Mouse (Mus musculus) macrophage (primary cell): ENCODE measurements around the gene St8sia2. TPM values are rescaled to one million over a fixed set of nuclear protein-coding genes. Genes with fewer than 3 reads are reported as not detected.
"Not testable (repeated sequence)": the region's sequence is repeated elsewhere in the genome, so short reads cannot be mapped to it uniquely, and the experiment has no call there.

Source experiments
- H3K27ac ChIP-seq: fragments of 350-480 bp; formaldehyde crosslinking; 2 replicates; pipeline ENCODE4 v1.9.0; 2021
- H3K36me3 ChIP-seq: fragments of 350-480 bp; formaldehyde crosslinking; 2 replicates; pipeline ENCODE4 v1.9.0; 2021; ENCODE audit errors: inconsistent target
- H3K4me3 ChIP-seq: fragments of 350-480 bp; formaldehyde crosslinking; 2 replicates; pipeline ENCODE4 v1.9.0; 2021; ENCODE audit errors: inconsistent target
- H3K79me2 ChIP-seq: fragments of 350-480 bp; formaldehyde crosslinking; 2 replicates; pipeline ENCODE4 v1.9.0; 2021; ENCODE audit errors: inconsistent target
- WGBS: methylation state at CpG from one replicate; pipeline ENCODE4 v1.1.7; 2026; ENCODE audit warnings: inconsistent platforms; ENCODE audit not compliant: missing documents; 5-methylcytosine and 5-hydroxymethylcytosine counted together
- polyA plus RNA-seq: library from polyadenylated mRNA; stranded (reverse); fragments of 250-400 nt; gene quantifications from 3 replicates; pipeline ENCODE4 v1.2.4, GENCODE M21; 2018; ENCODE audit warnings: inconsistent platforms

St8sia2 gene
- polyA plus RNA-seq, 1 experiment from 2014 or later = not detected

DNA sequence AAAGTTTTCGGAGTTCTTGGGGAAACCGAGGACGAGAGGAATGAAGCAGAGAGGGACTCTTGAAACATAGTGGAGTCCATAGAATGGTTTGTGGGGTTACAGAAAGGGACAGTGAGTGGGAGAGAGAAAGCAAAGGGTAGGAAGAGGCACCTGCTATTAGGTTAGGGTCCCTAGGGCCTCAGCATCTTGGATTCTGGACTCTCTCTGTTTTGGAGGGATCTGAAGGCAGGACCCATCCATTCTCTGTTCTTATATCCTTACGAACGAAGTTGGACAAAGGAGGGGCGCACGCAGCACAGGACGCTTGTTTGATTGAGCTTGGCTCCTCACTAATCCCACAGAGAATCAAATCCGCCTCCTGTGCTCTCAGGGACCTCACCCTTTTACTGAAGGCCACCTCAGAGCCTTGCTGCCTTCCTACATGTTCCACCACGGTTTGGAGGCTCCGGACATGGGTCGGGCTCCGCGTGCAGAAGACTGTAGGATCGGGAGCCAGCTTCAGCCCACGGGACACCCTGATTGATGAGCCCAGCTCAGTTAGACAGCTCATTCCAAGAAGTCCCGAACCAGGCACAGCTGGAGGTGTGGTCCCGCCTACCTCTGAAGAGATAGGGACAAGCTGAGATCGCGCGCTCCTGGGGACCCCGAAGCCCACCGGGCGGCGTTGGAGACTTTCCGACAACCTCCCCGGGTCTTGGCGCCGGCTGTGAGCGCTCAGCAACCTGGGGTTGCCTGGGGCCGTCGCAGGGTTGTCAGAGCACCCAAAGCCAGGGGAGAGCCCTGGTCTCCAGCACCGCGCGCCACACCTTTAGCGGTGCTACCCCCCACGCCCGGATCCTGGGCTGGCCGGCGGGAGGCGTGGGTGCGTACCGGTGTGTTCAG lies 1.3 kb downstream of the St8sia2 start:
- WGBS = 11% methylated on average over 43 of the region's 43 CpGs
- H3K36me3 ChIP-seq = no peaks in the 10 kb centered on the region
- H3K27ac ChIP-seq = no peak overlapping the region
- H3K4me3 ChIP-seq = no peak overlapping the region
- H3K79me2 ChIP-seq = no peaks in the 10 kb centered on the region

- no peaks in the 10 kb centered on the region for H3K79me2 ChIP-seq
- no peak overlapping the region for H3K27ac ChIP-seq
- WGBS = 94% methylated on average over 7 of the region's 7 CpGs
- H3K36me3 ChIP-seq = no peaks in the 10 kb centered on the region
- no peak overlapping the region for H3K4me3 ChIP-seq
These were observed 4.4 kb downstream of the St8sia2 start for GRCm38 (mm10) chr7:74008946-74009542.

- 82% methylated on average over 9 of the region's 9 CpGs for WGBS
- Histone ChIP-seq H3K79me2 (no peaks in the 10 kb centered on the region), H3K27ac (no peak overlapping the region)
These were observed 6.6 kb downstream of the St8sia2 start for GRCm38 (mm10) chr7:74006775-74007371.

GRCm38 (mm10) chr7:74006364-74006763 lies 7.1 kb downstream of the St8sia2 start:
- no peaks in the 10 kb centered on the region for H3K79me2 ChIP-seq
- no peak overlapping the region for H3K27ac ChIP-seq
- WGBS = 50% methylated on average over 1 of the region's 1 CpGs
- no peak overlapping the region for H3K4me3 ChIP-seq
- H3K36me3 ChIP-seq = no peaks in the 10 kb centered on the region

More at GRCm38 (mm10) chr7:74006775-74007371, 6.6 kb downstream of the St8sia2 start:
- Histone ChIP-seq H3K4me3 (no peak overlapping the region), H3K36me3 (no peaks in the 10 kb centered on the region)

DNA sequence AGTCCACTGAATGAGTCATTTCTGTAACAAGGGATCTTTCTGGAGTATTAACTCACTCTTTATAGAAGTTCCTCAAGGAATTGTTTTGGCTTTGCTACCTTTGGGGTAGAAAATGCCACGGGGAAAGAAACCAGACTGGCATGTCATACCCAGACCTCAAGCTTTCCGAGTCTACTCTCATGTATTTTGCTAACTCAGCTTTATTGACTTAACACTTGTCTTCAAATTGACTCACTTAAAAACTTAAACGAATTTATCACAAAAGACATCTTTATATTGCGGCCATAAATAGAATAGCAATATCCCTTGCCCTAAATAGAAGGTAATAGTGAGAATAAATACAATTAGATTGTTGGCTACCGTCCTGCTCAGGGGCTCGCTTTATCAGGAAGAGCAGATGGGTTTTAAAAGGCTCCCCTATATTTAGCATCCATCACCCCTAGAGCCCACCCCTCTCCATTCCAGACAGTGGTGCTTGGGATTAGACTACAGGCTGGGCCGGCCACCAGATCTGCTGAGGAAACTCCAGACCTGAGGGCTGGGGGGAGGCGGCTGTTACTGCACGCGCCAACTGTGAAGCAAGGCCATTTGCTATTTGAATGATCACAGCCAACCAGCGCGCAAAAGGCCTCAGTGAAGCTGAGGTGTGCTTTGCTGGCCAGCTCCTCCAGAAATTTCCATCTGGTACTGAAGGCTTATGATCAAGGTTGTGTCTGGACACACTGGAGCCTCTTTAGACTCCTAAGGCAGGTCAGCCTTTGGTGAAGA lies 12.6 kb downstream of the St8sia2 start:
- Histone ChIP-seq H3K4me3 (no peak overlapping the region), H3K79me2 (no peaks in the 10 kb centered on the region), H3K27ac (no peak overlapping the region), H3K36me3 (no peaks in the 10 kb centered on the region)
- 86% methylated on average over 12 of the region's 12 CpGs for WGBS

- 80% methylated on average over 2 of the region's 2 CpGs for WGBS
These were observed 24.1 kb downstream of the St8sia2 start for GRCm38 (mm10) chr7:73989366-73989765.

DNA sequence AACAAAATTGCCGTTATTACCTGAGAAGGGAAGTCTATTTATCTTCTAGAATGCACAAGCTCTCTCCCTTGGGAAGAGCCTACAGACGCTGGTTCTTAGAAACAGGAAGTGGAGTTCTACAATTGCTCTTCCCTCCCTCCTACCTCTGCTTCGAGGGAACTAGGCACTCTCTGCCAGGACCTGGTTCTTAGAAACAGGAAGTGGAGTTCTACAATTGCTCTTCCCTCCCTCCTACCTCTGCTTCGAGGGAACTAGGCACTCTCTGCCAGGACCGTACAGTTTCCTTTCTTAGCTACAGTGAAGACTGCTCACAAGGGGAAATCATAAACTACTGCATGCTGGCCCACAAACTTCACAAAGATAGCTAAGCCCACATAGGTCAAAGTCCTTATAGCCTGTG lies 41.3 kb downstream of the St8sia2 start:
- 1% methylated on average over 5 of the region's 5 CpGs for WGBS
- H3K4me3 ChIP-seq, H3K27ac ChIP-seq, H3K36me3 ChIP-seq, H3K79me2 ChIP-seq: not testable (repeated sequence)

More at GRCm38 (mm10) chr7:73989366-73989765, 24.1 kb downstream of the St8sia2 start:
- Histone ChIP-seq H3K4me3 (no peak overlapping the region), H3K27ac (no peak overlapping the region), H3K79me2 (no peaks in the 10 kb centered on the region), H3K36me3 (no peaks in the 10 kb centered on the region)

- Histone ChIP-seq H3K36me3 (no peaks in the 10 kb centered on the region), H3K27ac (no peak overlapping the region), H3K79me2 (no peaks in the 10 kb centered on the region), H3K4me3 (no peak overlapping the region)
- WGBS = 96% methylated on average over 3 of the region's 3 CpGs
These were observed 48.3 kb downstream of the St8sia2 start for GRCm38 (mm10) chr7:73965164-73965563.

DNA sequence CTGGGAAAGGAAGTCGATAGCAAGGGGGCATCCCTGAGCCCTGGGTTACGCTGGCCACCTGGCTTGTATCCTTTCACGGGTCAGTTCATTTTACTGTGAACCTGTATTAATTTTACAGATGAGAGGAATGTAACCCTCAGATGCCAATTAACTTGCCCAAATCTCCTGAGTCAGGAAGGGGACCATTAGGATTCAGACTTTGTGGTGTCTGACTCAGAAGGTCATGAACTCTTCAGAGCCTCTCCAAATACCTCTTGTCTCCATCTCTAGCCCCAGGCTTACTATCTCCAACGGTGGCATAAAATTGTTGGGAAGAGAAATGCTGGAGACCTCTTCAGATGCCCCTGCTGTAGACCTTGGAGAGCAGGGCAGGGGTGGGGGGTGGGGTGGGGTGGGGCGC lies 51.1 kb downstream of the St8sia2 start:
- H3K27ac ChIP-seq = no peak overlapping the region
- 96% methylated on average over 5 of the region's 5 CpGs for WGBS
- no peaks in the 10 kb centered on the region for H3K36me3 ChIP-seq
- no peaks in the 10 kb centered on the region for H3K79me2 ChIP-seq
- no peak overlapping the region for H3K4me3 ChIP-seq

GRCm38 (mm10) chr7:73954441-73954840 lies 59.0 kb downstream of the St8sia2 start:
- Histone ChIP-seq H3K27ac (no peak overlapping the region), H3K4me3 (no peak overlapping the region), H3K36me3 (no peaks in the 10 kb centered on the region), H3K79me2 (no peaks in the 10 kb centered on the region)
- WGBS = 64% methylated on average over 5 of the region's 5 CpGs

- Histone ChIP-seq H3K79me2 (no peaks in the 10 kb centered on the region), H3K27ac (no peak overlapping the region), H3K4me3 (no peak overlapping the region), H3K36me3 (no peaks in the 10 kb centered on the region)
- WGBS = 88% methylated on average over 4 of the region's 4 CpGs
These were observed 60.4 kb downstream of the St8sia2 start for GRCm38 (mm10) chr7:73953131-73953530.

DNA sequence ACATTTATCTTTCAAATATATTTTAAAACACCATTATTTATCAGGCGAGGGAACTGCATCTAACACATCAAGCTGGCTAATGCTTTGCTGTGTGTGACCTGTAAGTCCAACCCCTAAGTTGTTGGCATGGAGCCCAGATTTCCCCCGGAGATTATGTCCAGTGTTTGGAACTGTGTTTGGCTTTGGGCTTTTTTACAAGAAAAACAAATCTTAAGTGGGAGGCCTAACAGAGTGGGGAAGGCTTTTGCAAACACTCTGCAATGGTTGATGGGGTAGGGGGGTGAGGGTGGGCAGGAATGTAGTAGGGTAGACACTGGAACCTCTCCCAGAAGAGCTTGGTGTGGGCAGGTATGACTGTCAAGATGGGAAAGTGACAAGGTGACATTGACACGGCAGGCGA lies 71.8 kb downstream of the St8sia2 start:
- WGBS = 70% methylated on average over 4 of the region's 4 CpGs
- no peak overlapping the region for H3K27ac ChIP-seq
- H3K36me3 ChIP-seq = no peaks in the 10 kb centered on the region
- no peaks in the 10 kb centered on the region for H3K79me2 ChIP-seq
- no peak overlapping the region for H3K4me3 ChIP-seq

DNA sequence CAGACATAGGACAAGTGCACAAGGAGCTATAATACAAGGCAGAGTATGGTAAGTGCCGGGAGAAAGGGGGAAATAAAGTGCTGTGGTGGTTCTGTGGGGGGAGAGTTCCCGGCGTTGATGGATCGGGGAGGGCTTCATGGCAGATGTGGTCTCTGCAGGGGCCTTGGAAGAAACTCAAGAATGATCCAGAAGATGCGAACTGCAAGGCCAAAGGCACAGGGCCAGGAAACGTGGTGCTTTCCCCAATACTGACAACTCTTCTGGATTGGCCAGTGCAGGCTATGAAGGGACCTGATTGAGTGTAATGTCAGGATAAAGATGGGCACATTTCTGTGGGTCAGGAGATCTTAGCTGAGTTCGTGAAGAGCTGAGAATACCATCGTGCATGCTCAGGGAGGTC lies 74.3 kb downstream of the St8sia2 start:
- Histone ChIP-seq H3K79me2 (no peaks in the 10 kb centered on the region), H3K27ac (no peak overlapping the region)
- 84% methylated on average over 8 of the region's 8 CpGs for WGBS

DNA sequence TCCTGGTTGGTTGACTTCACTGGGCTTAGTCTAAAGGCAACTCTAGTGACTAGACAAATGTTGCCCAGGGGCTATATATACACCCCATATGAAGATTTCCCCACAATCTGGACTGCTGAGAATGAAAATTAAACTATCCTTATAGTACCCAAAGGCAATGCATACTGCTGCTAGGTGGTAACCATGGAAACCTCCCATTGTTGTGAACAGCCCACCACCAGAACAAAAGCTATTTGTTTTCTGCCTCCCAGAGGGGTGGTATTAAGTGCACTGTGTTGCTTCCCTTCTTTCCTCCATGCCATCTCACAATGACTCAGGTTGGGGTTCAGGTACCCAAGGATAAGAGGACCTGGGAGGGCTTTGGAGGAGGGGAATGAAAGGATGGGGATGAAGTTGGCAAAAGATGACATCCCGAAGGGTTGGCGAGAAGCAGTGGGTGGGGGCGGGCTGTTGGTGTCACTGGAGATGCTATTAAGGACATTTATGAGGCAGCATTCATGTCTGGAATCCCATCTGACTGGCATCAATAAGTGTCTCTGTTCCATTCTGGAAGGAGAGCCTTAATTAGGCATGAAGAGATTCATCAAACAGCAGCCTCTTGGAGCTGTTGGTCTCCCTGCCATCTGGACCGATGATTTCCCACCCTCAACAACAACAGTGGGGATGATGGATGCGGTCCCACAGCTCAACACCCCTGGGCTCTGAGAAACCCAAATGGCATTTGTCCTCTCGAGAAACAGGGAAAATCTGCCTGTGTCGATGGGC lies 75.3 kb downstream of the St8sia2 start:
- no peaks in the 10 kb centered on the region for H3K79me2 ChIP-seq
- 87% methylated on average over 7 of the region's 7 CpGs for WGBS
- no peak overlapping the region for H3K4me3 ChIP-seq
- H3K27ac ChIP-seq = no peak overlapping the region
- no peaks in the 10 kb centered on the region for H3K36me3 ChIP-seq

More for the DNA sequence above, 74.3 kb downstream of the St8sia2 start:
- Histone ChIP-seq H3K4me3 (no peak overlapping the region), H3K36me3 (no peaks in the 10 kb centered on the region)
